Mouse (Mus musculus) heart, postnatal 0 days (tissue): ENCODE data around the gene Zfp961. TPM values are rescaled to one million over a fixed set of nuclear protein-coding genes. Genes with fewer than 3 reads are reported as not detected.

Experiments used
- ATAC-seq: fragments of 200-750 bp; cut with Nextera tagmentation; 2 replicates; pipeline ENCODE4 v1.8.0; 2017; ENCODE audit warnings: low read depth, moderate number of reproducible peaks, moderate library complexity; ENCODE audit not compliant: insufficient read depth
- DNase-seq: peaks from one replicate; pipeline ENCODE4 v3.0.0-alpha.2; 2016; ENCODE audit warnings: low spot score
- H3K27ac ChIP-seq: fragments of 300-500 bp; sonication (generic); 2 replicates; pipeline ENCODE4 v1.5.1; 2014; ENCODE audit warnings: low read depth, mild to moderate bottlenecking
- H3K27me3 ChIP-seq: fragments of 300-500 bp; sonication (generic); 2 replicates; pipeline ENCODE4 v1.6.1; 2014; ENCODE audit warnings: low read length, mixed read lengths; ENCODE audit not compliant: control insufficient read depth, insufficient read depth
- H3K36me3 ChIP-seq: fragments of 300-500 bp; sonication (generic); replicated peaks from 2 replicates; pipeline ENCODE4 v1.6.1; 2014; ENCODE audit warnings: low read length, mixed read lengths; ENCODE audit not compliant: control insufficient read depth, insufficient read depth
- H3K4me1 ChIP-seq: fragments of 300-500 bp; sonication (generic); 2 replicates; pipeline ENCODE4 v1.6.1; 2014; ENCODE audit warnings: antibody characterized with exemption; ENCODE audit not compliant: control insufficient read depth, insufficient read depth
- H3K4me2 ChIP-seq: fragments of 300-500 bp; sonication (generic); 2 replicates; pipeline ENCODE4 v1.6.1; 2014; ENCODE audit warnings: low read depth, mild to moderate bottlenecking, low read length, moderate library complexity
- H3K4me3 ChIP-seq: fragments of 300-500 bp; sonication (generic); 2 replicates; pipeline ENCODE4 v1.5.1; 2014; ENCODE audit warnings: low read depth, low read length
- H3K9ac ChIP-seq: fragments of 300-500 bp; sonication (generic); replicated peaks from 2 replicates; pipeline ENCODE4 v1.6.1; 2014; ENCODE audit warnings: low read depth, low read length, mixed read lengths
- H3K9me3 ChIP-seq: fragments of 300-500 bp; sonication (generic); replicated peaks from 2 replicates; pipeline ENCODE4 v1.6.1; 2016; ENCODE audit warnings: low read length; ENCODE audit not compliant: control insufficient read depth
- CTCF ChIP-seq: IDR thresholded peaks from 2 replicates; pipeline ENCODE4 v1.5.1; 2016; ENCODE audit warnings: antibody characterized with exemption, control low read depth, low read depth
- EP300 ChIP-seq: IDR thresholded peaks from 2 replicates; pipeline ENCODE4 v1.6.1; 2016; ENCODE audit warnings: antibody characterized with exemption, low read depth
- WGBS: fragments of 180-500 bp; shearing (Covaris S2); extraction: QIAGEN DNeasy Blood & Tissue Kit; methylation state at CpG from one replicate; pipeline ENCODE4 v1.1.7; 2014; 5-methylcytosine and 5-hydroxymethylcytosine counted together
- polyA plus RNA-seq: library from polyadenylated mRNA; unstranded; fragments of >200 nt; fragmentation: Nextera tagmentation; extraction: Ambion mirVana; gene quantifications from 2 replicates; pipeline ENCODE4 v1.2.1, GENCODE M21; 2015
- total RNA-seq: library from RNA; depleted of rRNA; stranded (reverse); fragments of >200 nt; gene quantifications from 2 replicates; pipeline ENCODE4 v1.2.3, GENCODE M21; 2014; ENCODE audit warnings: low replicate concordance; rRNA removed

Gene Zfp961
- total and polyA plus RNA-seq, 2 experiments from 2014 or later = 8.0 to 21.6 TPM

DNA sequence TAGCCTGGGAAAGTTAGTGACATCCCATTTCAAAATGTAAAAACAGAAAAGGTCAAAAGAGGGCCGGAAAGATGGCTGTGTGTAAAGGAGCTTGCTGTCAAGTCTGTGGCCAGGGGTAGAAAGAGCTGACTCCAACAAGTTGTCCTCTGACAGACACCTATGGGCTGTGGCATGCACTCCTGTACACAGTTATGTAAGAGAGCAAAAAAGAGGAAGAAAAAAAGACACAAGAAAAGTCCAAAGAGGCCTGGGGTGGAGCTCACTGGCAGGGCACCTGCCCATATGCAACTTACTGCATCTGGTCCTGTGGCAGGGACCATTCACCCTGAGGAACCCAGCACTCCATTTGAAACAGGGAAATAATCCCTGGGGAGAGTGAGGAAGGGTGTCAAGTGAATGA, 91.7 kb downstream of the Zfp961 start:
- TF ChIP-seq CTCF (no peak), EP300 (no peak)
- ATAC-seq = no peak
- Histone ChIP-seq H3K4me3 (no peak overlapping the region), H3K27ac (no peak overlapping the region), H3K4me1 (no peaks in the 10 kb centered on the region), H3K27me3 (no peaks in the 10 kb centered on the region), H3K4me2 (no peak overlapping the region), H3K36me3 (no peaks in the 10 kb centered on the region), H3K9ac (no peak overlapping the region), H3K9me3 (no peaks in the 10 kb centered on the region)
- WGBS = 61% methylated on average over 1 of the region's 1 CpGs
- DNase-seq = no peak

Other genes starting within 250 kb of the Zfp961 start
- gene B3gnt3, start 249.2 kb upstream of the Zfp961 start, total RNA-seq = 8.7 TPM in 2 replicates
- gene B3gnt3, start 249.2 kb upstream of the Zfp961 start, polyA plus RNA-seq = 6.4 TPM in 2 replicates
- gene Fcho1, start 225.3 kb upstream of the Zfp961 start, total RNA-seq = 0.04 and 1.1 TPM in 2 replicates
- 0.92 and 1.4 TPM in 2 replicates for gene Fcho1, start 225.3 kb upstream of the Zfp961 start, polyA plus RNA-seq
- gene Zfp709, start 69.0 kb upstream of the Zfp961 start, total RNA-seq = 0.85 and 6.6 TPM in 2 replicates
- gene Zfp709, start 69.0 kb upstream of the Zfp961 start, polyA plus RNA-seq = 3.6 and 3.9 TPM in 2 replicates
- gene Zfp882, start 42.4 kb upstream of the Zfp961 start, total RNA-seq = 0.11 and 0.23 TPM in 2 replicates
- gene Zfp882, start 42.4 kb upstream of the Zfp961 start, polyA plus RNA-seq = 1.8 TPM in 2 replicates
- 18.3 and 18.9 TPM in 2 replicates for gene Zfp617, start 42.4 kb upstream of the Zfp961 start, total RNA-seq
- gene Zfp617, start 42.4 kb upstream of the Zfp961 start, polyA plus RNA-seq = 20.2 and 21.9 TPM in 2 replicates
- gene Cyp4f18, start 58.6 kb downstream of the Zfp961 start, total RNA-seq = 1.1 and 2.4 TPM in 2 replicates
- 0.97 and 1.3 TPM in 2 replicates for gene Cyp4f18, start 58.6 kb downstream of the Zfp961 start, polyA plus RNA-seq
- gene Olfr372, start 90.2 kb downstream of the Zfp961 start, total RNA-seq = not detected in 2 replicates
- gene Olfr372, start 90.2 kb downstream of the Zfp961 start, polyA plus RNA-seq = not detected in 2 replicates
- gene Olfr373, start 132.1 kb downstream of the Zfp961 start, total RNA-seq = not detected in 2 replicates
- not detected in 2 replicates for gene Olfr373, start 132.1 kb downstream of the Zfp961 start, polyA plus RNA-seq
- gene Olfr374, start 156.0 kb downstream of the Zfp961 start, total RNA-seq = not detected in 2 replicates
- gene Olfr374, start 156.0 kb downstream of the Zfp961 start, polyA plus RNA-seq = 0.01 TPM in 1 of 2 replicates, not detected in the other
- gene Tpm4, start 183.9 kb downstream of the Zfp961 start, total RNA-seq = 179 and 195 TPM in 2 replicates
- 222 and 224 TPM in 2 replicates for gene Tpm4, start 183.9 kb downstream of the Zfp961 start, polyA plus RNA-seq
- 32.2 and 33.9 TPM in 2 replicates for gene Rab8a, start 210.2 kb downstream of the Zfp961 start, total RNA-seq
- gene Rab8a, start 210.2 kb downstream of the Zfp961 start, polyA plus RNA-seq = 50.8 and 51.2 TPM in 2 replicates
- not detected in 2 replicates for gene Hsh2d, start 238.6 kb downstream of the Zfp961 start, total RNA-seq
- 0.05 and 0.12 TPM in 2 replicates for gene Hsh2d, start 238.6 kb downstream of the Zfp961 start, polyA plus RNA-seq